Mouse (Mus musculus) liver, postnatal 0 days (tissue): ENCODE measurements around the gene Camkv. TPM values are rescaled to one million over a fixed set of nuclear protein-coding genes. Genes with fewer than 3 reads are reported as not detected.
A peak's percentile ranks its signal among the peaks of the same experiment; 100 is the strongest.

Experiments used
- ATAC-seq: fragments of 200-750 bp; cut with Nextera tagmentation; 2 replicates; pipeline ENCODE4 v1.8.0; 2017; ENCODE audit warnings: mild to moderate bottlenecking, moderate library complexity
- DNase-seq: peaks from one replicate; pipeline ENCODE4 v3.0.0-alpha.2; 2016
- H3K27ac ChIP-seq: fragments of 300-500 bp; sonication (generic); 2 replicates; pipeline ENCODE4 v1.5.1; 2014; ENCODE audit warnings: antibody characterized with exemption, moderate library complexity, mild to moderate bottlenecking, low read depth
- H3K27me3 ChIP-seq: fragments of 300-500 bp; sonication (generic); 2 replicates; pipeline ENCODE4 v1.6.1; 2014; ENCODE audit warnings: low read length, control low read depth, mixed read lengths; ENCODE audit not compliant: insufficient read depth
- H3K36me3 ChIP-seq: fragments of 300-500 bp; sonication (generic); replicated peaks from 2 replicates; pipeline ENCODE4 v1.6.1; 2014; ENCODE audit warnings: mild to moderate bottlenecking, control low read depth, low read length, moderate library complexity, mixed read lengths; ENCODE audit not compliant: insufficient read depth
- H3K4me1 ChIP-seq: fragments of 300-500 bp; sonication (generic); 2 replicates; pipeline ENCODE4 v1.6.1; 2014; ENCODE audit warnings: antibody characterized with exemption, mild to moderate bottlenecking, control low read depth; ENCODE audit not compliant: insufficient read depth
- H3K4me2 ChIP-seq: fragments of 300-500 bp; sonication (generic); 2 replicates; pipeline ENCODE4 v1.6.1; 2014; ENCODE audit warnings: low read depth, mild to moderate bottlenecking, low read length, moderate library complexity, mixed read lengths
- H3K4me3 ChIP-seq: fragments of 300-500 bp; sonication (generic); 2 replicates; pipeline ENCODE4 v1.5.1; 2014; ENCODE audit warnings: low read depth, low read length
- H3K9ac ChIP-seq: fragments of 300-500 bp; sonication (generic); replicated peaks from 2 replicates; pipeline ENCODE4 v1.6.1; 2014; ENCODE audit warnings: mild to moderate bottlenecking, moderate library complexity
- H3K9me3 ChIP-seq: fragments of 300-500 bp; sonication (generic); 2 replicates; pipeline ENCODE4 v1.6.1; 2016; ENCODE audit warnings: mild to moderate bottlenecking, control low read depth, low read length, mixed read lengths
- CTCF ChIP-seq: sonication (generic); IDR thresholded peaks from 2 replicates; pipeline ENCODE4 v1.5.1; 2016; ENCODE audit warnings: antibody characterized with exemption, low read depth
- EP300 ChIP-seq: IDR thresholded peaks from 2 replicates; pipeline ENCODE4 v1.6.1; 2016; ENCODE audit warnings: antibody characterized with exemption, low read depth, mild to moderate bottlenecking
- WGBS: fragments of 180-500 bp; shearing (Covaris S2); extraction: QIAGEN DNeasy Blood & Tissue Kit; methylation state at CpG from one replicate; pipeline ENCODE4 v1.1.7; 2014; ENCODE audit not compliant: insufficient replicate concordance; 5-methylcytosine and 5-hydroxymethylcytosine counted together
- polyA plus RNA-seq: library from polyadenylated mRNA; unstranded; fragments of >200 nt; fragmentation: Nextera tagmentation; extraction: Ambion mirVana; gene quantifications from 2 replicates; pipeline ENCODE4 v1.2.1, GENCODE M21; 2015

Gene Camkv
- polyA plus RNA-seq, 1 experiment from 2014 or later, result 0.09 TPM

DNA sequence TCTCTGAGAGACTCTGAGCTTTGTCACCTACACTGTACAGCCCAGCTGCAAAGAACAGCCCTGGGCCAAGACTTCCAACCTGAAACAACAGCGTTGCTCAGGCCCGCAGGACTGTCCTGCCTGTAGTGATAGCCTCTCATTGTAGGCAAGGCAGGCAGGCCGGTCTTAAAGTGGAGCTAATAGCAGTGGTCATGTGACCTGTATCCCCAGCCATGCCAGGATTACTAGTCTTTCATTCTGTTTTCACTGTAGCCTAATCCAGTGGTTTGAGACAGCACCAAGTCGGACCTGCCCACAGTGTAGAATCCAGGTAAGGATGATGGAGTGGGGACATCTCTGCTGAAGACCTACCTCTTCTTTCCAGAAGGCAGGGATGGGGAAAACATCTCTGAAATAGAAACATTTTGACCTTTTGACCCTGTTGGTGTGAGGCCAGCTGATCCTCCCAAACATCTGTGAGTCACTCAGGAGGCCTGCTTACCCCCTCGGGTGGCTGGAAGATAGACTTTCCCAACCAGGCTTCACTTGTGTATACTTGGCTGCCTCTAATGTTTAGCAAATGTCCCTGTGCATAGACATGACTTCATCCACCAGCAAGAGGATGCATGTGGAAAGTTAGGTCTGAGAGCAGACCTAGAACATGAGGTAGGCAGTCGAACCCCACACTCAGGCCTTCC is 20.3 kb downstream of the Camkv start:
- peak; percentile 72 for ATAC-seq
- no peak for TF ChIP-seq CTCF
- TF ChIP-seq EP300, result no peak
- Histone ChIP-seq H3K9me3 (no peaks in the 10 kb centered on the region), H3K36me3 (peaks cover 12% of the 10 kb centered on the region; the same call in 1 of the 2 replicates), H3K4me1 (peaks cover 5% of the 10 kb centered on the region; the same call in 1 of the 2 replicates), H3K27me3 (no peaks in the 10 kb centered on the region), H3K9ac (no peak overlapping the region), H3K27ac (no peak overlapping the region), H3K4me3 (no peak overlapping the region), H3K4me2 (no peak overlapping the region)
- no peak for DNase-seq
- 81% methylated on average over 6 of the region's 6 CpGs for WGBS

DNA sequence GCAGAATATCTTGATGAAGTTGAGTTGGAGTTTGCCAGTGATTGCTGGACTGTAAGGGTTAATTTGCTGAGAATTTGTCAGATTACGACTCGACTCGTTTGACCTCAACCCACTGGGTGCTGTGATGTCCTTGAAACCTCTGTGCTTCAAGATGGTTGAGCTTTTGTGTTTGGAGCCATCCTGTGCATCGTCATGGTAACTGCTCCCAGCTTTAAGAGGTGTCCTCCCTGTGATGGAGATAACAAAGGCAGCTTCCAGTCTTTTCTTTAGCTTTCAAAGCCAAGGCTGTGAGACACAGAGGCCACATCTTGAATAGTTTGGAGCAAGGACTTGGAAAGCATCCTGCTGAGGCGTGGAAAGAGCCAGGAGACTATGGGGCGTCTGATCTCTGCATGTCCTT is 21.7 kb downstream of the Camkv start:
- Histone ChIP-seq H3K27ac (no peak overlapping the region), H3K4me3 (no peak overlapping the region), H3K27me3 (no peaks in the 10 kb centered on the region), H3K36me3 (peaks cover 22% of the 10 kb centered on the region; the same call in 1 of the 2 replicates), H3K9me3 (no peaks in the 10 kb centered on the region), H3K4me1 (no peaks in the 10 kb centered on the region), H3K4me2 (no peak overlapping the region), H3K9ac (no peak overlapping the region)
- TF ChIP-seq EP300 (no peak), CTCF (no peak)
- ATAC-seq, result no peak
- 66% methylated on average over 6 of the region's 6 CpGs for WGBS
- no peak for DNase-seq

GRCm38 (mm10) chr9:107959896-107960295 is 24.4 kb downstream of the Camkv start:
- H3K9me3 ChIP-seq, result no peaks in the 10 kb centered on the region
- no peak for TF ChIP-seq EP300
- no peak for TF ChIP-seq CTCF
- no peak for DNase-seq
- no peaks in the 10 kb centered on the region for H3K4me1 ChIP-seq
- H3K4me3 ChIP-seq, result no peak overlapping the region
- 72% methylated on average over 6 of the region's 6 CpGs for WGBS
- peaks cover 30% of the 10 kb centered on the region for H3K36me3 ChIP-seq
- H3K27ac ChIP-seq, result no peak overlapping the region
- no peak for ATAC-seq
- H3K27me3 ChIP-seq, result no peaks in the 10 kb centered on the region
- no peak overlapping the region for H3K4me2 ChIP-seq
- no peak overlapping the region for H3K9ac ChIP-seq

- WGBS, result 69% methylated on average over 4 of the region's 4 CpGs
- no peak overlapping the region for H3K4me2 ChIP-seq
- H3K4me3 ChIP-seq, result no peak overlapping the region
- no peaks in the 10 kb centered on the region for H3K9me3 ChIP-seq
- DNase-seq (no peak), ATAC-seq (no peak)
- no peak overlapping the region for H3K27ac ChIP-seq
- H3K9ac ChIP-seq, result no peak overlapping the region
- TF ChIP-seq EP300 (no peak), CTCF (peak; percentile 54)
- peaks cover 30% of the 10 kb centered on the region for H3K36me3 ChIP-seq
- H3K4me1 ChIP-seq, result no peaks in the 10 kb centered on the region
- no peaks in the 10 kb centered on the region for H3K27me3 ChIP-seq
Measured at GRCm38 (mm10) chr9:107960928-107961327, 25.5 kb downstream of the Camkv start.

- no peaks in the 10 kb centered on the region for H3K27me3 ChIP-seq
- no peak overlapping the region for H3K4me3 ChIP-seq
- H3K36me3 ChIP-seq, result peaks cover 26% of the 10 kb centered on the region
- TF ChIP-seq CTCF, result no peak
- no peak for TF ChIP-seq EP300
- ATAC-seq (no peak), DNase-seq (no peak)
- no peak overlapping the region for H3K9ac ChIP-seq
- H3K9me3 ChIP-seq, result no peaks in the 10 kb centered on the region
- no peak overlapping the region for H3K4me2 ChIP-seq
- no peaks in the 10 kb centered on the region for H3K4me1 ChIP-seq
- 90% methylated on average over 10 of the region's 10 CpGs for WGBS
- H3K27ac ChIP-seq, result no peak overlapping the region
Measured at GRCm38 (mm10) chr9:107961351-107961762, 25.9 kb downstream of the Camkv start.

DNA sequence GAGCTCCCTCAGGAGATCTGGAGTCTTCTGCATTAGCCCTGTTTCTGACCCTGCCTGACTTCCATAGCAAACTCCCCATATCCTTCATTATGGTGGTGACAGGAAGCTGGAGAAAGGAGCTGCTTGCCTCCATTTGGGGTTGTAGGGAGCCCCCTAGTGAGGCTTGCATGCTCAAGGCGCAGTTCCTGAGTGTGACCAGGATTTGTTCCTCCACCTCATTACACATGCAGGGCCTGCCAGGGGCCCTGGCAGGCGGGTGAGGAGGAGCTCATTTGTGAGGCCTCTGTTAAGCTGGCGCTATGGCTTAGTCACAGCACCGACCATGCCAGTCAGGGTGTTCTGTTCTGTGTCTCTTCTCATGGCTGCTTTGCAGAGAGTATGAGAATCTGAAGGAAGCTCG is 26.4 kb downstream of the Camkv start:
- ATAC-seq (no peak), DNase-seq (no peak)
- Histone ChIP-seq H3K27ac (no peak overlapping the region), H3K27me3 (no peaks in the 10 kb centered on the region), H3K4me1 (no peaks in the 10 kb centered on the region), H3K9ac (no peak overlapping the region), H3K4me3 (no peak overlapping the region), H3K36me3 (peaks cover 26% of the 10 kb centered on the region), H3K4me2 (no peak overlapping the region), H3K9me3 (no peaks in the 10 kb centered on the region)
- TF ChIP-seq EP300, result no peak
- peak; percentile 50 for TF ChIP-seq CTCF
- WGBS, result 49% methylated on average over 5 of the region's 5 CpGs

DNA sequence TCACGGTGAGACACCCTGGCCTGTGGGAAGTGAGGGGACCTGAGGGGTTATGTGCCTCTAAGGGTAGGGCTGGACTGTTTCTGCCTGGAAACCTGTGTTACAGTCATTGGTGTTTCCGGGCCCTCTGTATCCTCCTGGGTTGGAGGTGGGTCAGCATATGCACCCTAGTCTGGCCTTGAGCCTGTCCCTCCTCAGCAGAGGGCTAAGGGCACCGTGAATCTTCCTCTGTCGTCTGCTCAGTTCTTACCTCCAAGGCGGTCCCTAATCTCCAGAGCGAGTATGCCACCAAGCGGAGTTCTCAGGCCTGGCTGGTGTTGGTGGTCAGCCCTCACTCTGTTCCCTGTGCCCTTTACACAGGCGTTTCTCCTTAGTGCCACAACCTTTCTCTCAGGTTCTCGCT is 27.4 kb downstream of the Camkv start:
- 94% methylated on average over 9 of the region's 9 CpGs for WGBS
- Histone ChIP-seq H3K27ac (no peak overlapping the region), H3K4me2 (no peak overlapping the region), H3K4me1 (peaks cover 4% of the 10 kb centered on the region; the same call in 1 of the 2 replicates), H3K9me3 (no peaks in the 10 kb centered on the region), H3K4me3 (no peak overlapping the region), H3K27me3 (no peaks in the 10 kb centered on the region), H3K36me3 (peaks cover 26% of the 10 kb centered on the region), H3K9ac (no peak overlapping the region)
- TF ChIP-seq EP300, result no peak
- TF ChIP-seq CTCF, result no peak
- no peak for ATAC-seq
- no peak for DNase-seq
